Mouse (Mus musculus) liver, postnatal 0 days (tissue): ENCODE data around the gene Frmd5. TPM values are rescaled to one million over a fixed set of nuclear protein-coding genes. Genes with fewer than 3 reads are reported as not detected.

Experiments used
- ATAC-seq: fragments of 200-750 bp; cut with Nextera tagmentation; 2 replicates; pipeline ENCODE4 v1.8.0; 2017; ENCODE audit warnings: mild to moderate bottlenecking, moderate library complexity
- DNase-seq: peaks from one replicate; pipeline ENCODE4 v3.0.0-alpha.2; 2016
- H3K27ac ChIP-seq: fragments of 300-500 bp; sonication (generic); 2 replicates; pipeline ENCODE4 v1.5.1; 2014; ENCODE audit warnings: antibody characterized with exemption, moderate library complexity, mild to moderate bottlenecking, low read depth
- H3K27me3 ChIP-seq: fragments of 300-500 bp; sonication (generic); 2 replicates; pipeline ENCODE4 v1.6.1; 2014; ENCODE audit warnings: low read length, control low read depth, mixed read lengths; ENCODE audit not compliant: insufficient read depth
- H3K36me3 ChIP-seq: fragments of 300-500 bp; sonication (generic); replicated peaks from 2 replicates; pipeline ENCODE4 v1.6.1; 2014; ENCODE audit warnings: mild to moderate bottlenecking, control low read depth, low read length, moderate library complexity, mixed read lengths; ENCODE audit not compliant: insufficient read depth
- H3K4me1 ChIP-seq: fragments of 300-500 bp; sonication (generic); 2 replicates; pipeline ENCODE4 v1.6.1; 2014; ENCODE audit warnings: antibody characterized with exemption, mild to moderate bottlenecking, control low read depth; ENCODE audit not compliant: insufficient read depth
- H3K4me2 ChIP-seq: fragments of 300-500 bp; sonication (generic); 2 replicates; pipeline ENCODE4 v1.6.1; 2014; ENCODE audit warnings: low read depth, mild to moderate bottlenecking, low read length, moderate library complexity, mixed read lengths
- H3K4me3 ChIP-seq: fragments of 300-500 bp; sonication (generic); 2 replicates; pipeline ENCODE4 v1.5.1; 2014; ENCODE audit warnings: low read depth, low read length
- H3K9ac ChIP-seq: fragments of 300-500 bp; sonication (generic); replicated peaks from 2 replicates; pipeline ENCODE4 v1.6.1; 2014; ENCODE audit warnings: mild to moderate bottlenecking, moderate library complexity
- H3K9me3 ChIP-seq: fragments of 300-500 bp; sonication (generic); 2 replicates; pipeline ENCODE4 v1.6.1; 2016; ENCODE audit warnings: mild to moderate bottlenecking, control low read depth, low read length, mixed read lengths
- CTCF ChIP-seq: sonication (generic); IDR thresholded peaks from 2 replicates; pipeline ENCODE4 v1.5.1; 2016; ENCODE audit warnings: antibody characterized with exemption, low read depth
- EP300 ChIP-seq: IDR thresholded peaks from 2 replicates; pipeline ENCODE4 v1.6.1; 2016; ENCODE audit warnings: antibody characterized with exemption, low read depth, mild to moderate bottlenecking
- WGBS: fragments of 180-500 bp; shearing (Covaris S2); extraction: QIAGEN DNeasy Blood & Tissue Kit; methylation state at CpG from one replicate; pipeline ENCODE4 v1.1.7; 2014; ENCODE audit not compliant: insufficient replicate concordance; 5-methylcytosine and 5-hydroxymethylcytosine counted together
- polyA plus RNA-seq: library from polyadenylated mRNA; unstranded; fragments of >200 nt; fragmentation: Nextera tagmentation; extraction: Ambion mirVana; gene quantifications from 2 replicates; pipeline ENCODE4 v1.2.1, GENCODE M21; 2015

Gene Frmd5
- polyA plus RNA-seq, 1 experiment from 2014 or later = 0.18 TPM

- ATAC-seq (no peak), DNase-seq (no peak)
- TF ChIP-seq EP300 = no peak
- 53% methylated on average over 3 of the region's 3 CpGs for WGBS
- H3K36me3 ChIP-seq = no peaks in the 10 kb centered on the region
- H3K4me3 ChIP-seq = no peak overlapping the region
- no peak overlapping the region for H3K27ac ChIP-seq
- peaks cover 3% of the 10 kb centered on the region; the same call in 1 of the 2 replicates for H3K4me1 ChIP-seq
- H3K9ac ChIP-seq = no peak overlapping the region
- H3K27me3 ChIP-seq = peaks cover 39% of the 10 kb centered on the region
- H3K4me2 ChIP-seq = no peak overlapping the region
- H3K9me3 ChIP-seq = no peaks in the 10 kb centered on the region
Observed at GRCm38 (mm10) chr2:121809126-121809525, 2.2 kb upstream of the Frmd5 start.

DNA sequence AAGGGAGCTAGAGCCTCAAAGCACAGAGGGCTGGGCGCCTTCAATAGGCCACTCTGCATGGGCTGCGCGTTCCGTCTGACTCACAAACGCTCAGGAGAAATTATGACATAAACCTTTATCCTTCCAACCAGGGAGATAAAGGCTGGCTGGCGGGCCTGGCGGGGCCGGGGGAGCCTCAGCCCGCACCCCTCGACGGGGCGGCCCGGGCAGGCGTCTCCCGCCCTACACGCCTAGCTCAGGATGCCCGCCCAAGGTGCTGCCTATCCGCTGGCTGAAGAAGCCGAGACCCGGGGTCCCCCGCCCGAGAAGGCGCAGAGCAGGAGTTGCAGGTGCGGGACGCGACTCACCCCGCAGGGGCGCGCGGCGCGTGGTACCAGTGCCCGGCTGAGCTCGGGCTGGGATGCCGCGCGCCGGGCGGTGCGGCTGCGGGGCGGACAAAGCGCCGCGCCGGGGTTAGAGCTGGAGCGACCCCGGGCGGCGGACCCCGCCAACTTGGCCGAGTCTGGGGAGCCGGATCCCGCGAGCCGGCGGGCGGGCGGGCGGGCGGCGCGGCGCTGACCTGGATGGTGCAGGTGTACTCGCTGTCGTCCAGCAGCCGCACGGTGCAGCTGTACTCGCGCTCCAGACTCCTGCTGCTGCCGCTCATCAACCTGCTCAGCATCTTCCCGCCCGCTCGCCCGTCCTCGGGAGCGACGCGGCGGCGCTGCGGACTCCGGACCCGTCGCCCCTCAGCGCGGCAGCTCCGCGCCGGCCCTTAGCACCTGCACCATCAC is 530 bp downstream of the Frmd5 start:
- Histone ChIP-seq H3K4me1 (peaks cover 3% of the 10 kb centered on the region; the same call in 1 of the 2 replicates), H3K4me2 (peak overlapping the region; percentile 96), H3K9ac (no peak overlapping the region), H3K27me3 (peaks cover 42% of the 10 kb centered on the region), H3K36me3 (no peaks in the 10 kb centered on the region), H3K4me3 (peak overlapping the region; percentile 61), H3K27ac (no peak overlapping the region), H3K9me3 (no peaks in the 10 kb centered on the region)
- DNase-seq (no peak), ATAC-seq (peak; percentile 57)
- TF ChIP-seq EP300 (no peak), CTCF (no peak)
- 4% methylated on average over 59 of the region's 90 CpGs for WGBS

GRCm38 (mm10) chr2:121799051-121799450 is 7.8 kb downstream of the Frmd5 start:
- H3K4me2 ChIP-seq = no peak overlapping the region
- no peaks in the 10 kb centered on the region for H3K9me3 ChIP-seq
- WGBS = 81% methylated on average over 7 of the region's 7 CpGs

GRCm38 (mm10) chr2:121795995-121796394 is 10.9 kb downstream of the Frmd5 start:
- DNase-seq (no peak), ATAC-seq (no peak)
- Histone ChIP-seq H3K36me3 (no peaks in the 10 kb centered on the region), H3K9ac (no peak overlapping the region), H3K27me3 (no peaks in the 10 kb centered on the region), H3K9me3 (no peaks in the 10 kb centered on the region), H3K4me1 (no peaks in the 10 kb centered on the region), H3K4me3 (no peak overlapping the region), H3K4me2 (no peak overlapping the region), H3K27ac (no peak overlapping the region)
- WGBS = 84% methylated on average over 6 of the region's 6 CpGs
- TF ChIP-seq EP300 (no peak), CTCF (no peak)

More at GRCm38 (mm10) chr2:121799051-121799450, 7.8 kb downstream of the Frmd5 start:
- Histone ChIP-seq H3K9ac (no peak overlapping the region), H3K4me1 (no peaks in the 10 kb centered on the region), H3K27me3 (peaks cover 4% of the 10 kb centered on the region; the same call in 1 of the 2 replicates), H3K4me3 (no peak overlapping the region), H3K36me3 (no peaks in the 10 kb centered on the region), H3K27ac (no peak overlapping the region)
- DNase-seq (no peak), ATAC-seq (no peak)
- TF ChIP-seq EP300 = no peak

DNA sequence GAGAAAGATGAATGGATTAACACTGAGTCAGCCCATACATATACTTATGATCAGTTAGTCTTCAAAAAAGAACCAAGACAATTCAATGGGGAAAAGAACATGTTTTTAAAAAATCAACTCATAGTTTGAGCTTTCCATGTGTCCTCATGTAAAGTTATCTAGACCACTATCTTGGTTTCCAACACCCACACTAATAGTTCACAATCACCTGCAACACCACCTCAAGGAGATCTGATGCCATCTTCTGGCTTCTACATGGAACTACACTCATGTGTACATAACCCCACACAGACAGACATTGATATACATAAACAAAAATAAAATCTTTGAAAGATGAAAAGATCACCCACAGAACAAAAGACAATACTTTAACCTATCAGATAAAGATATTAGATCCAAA is 17.1 kb downstream of the Frmd5 start:
- ATAC-seq (no peak), DNase-seq (no peak)
- Histone ChIP-seq H3K9ac (no peak overlapping the region), H3K27ac (no peak overlapping the region), H3K4me2 (no peak overlapping the region), H3K4me3 (no peak overlapping the region), H3K27me3 (no peaks in the 10 kb centered on the region), H3K9me3 (no peaks in the 10 kb centered on the region), H3K36me3 (no peaks in the 10 kb centered on the region), H3K4me1 (no peaks in the 10 kb centered on the region)
- TF ChIP-seq EP300 (no peak), CTCF (no peak; the same call in 1 of the 2 replicates)

GRCm38 (mm10) chr2:121788415-121788814 is 18.5 kb downstream of the Frmd5 start:
- Histone ChIP-seq H3K4me3 (no peak overlapping the region), H3K36me3 (no peaks in the 10 kb centered on the region), H3K4me2 (no peak overlapping the region), H3K27ac (no peak overlapping the region), H3K9me3 (no peaks in the 10 kb centered on the region), H3K27me3 (no peaks in the 10 kb centered on the region), H3K4me1 (no peaks in the 10 kb centered on the region), H3K9ac (no peak overlapping the region)
- no peak for DNase-seq
- TF ChIP-seq CTCF = no peak
- no peak for TF ChIP-seq EP300
- WGBS = 78% methylated on average over 2 of the region's 2 CpGs
- ATAC-seq = no peak

DNA sequence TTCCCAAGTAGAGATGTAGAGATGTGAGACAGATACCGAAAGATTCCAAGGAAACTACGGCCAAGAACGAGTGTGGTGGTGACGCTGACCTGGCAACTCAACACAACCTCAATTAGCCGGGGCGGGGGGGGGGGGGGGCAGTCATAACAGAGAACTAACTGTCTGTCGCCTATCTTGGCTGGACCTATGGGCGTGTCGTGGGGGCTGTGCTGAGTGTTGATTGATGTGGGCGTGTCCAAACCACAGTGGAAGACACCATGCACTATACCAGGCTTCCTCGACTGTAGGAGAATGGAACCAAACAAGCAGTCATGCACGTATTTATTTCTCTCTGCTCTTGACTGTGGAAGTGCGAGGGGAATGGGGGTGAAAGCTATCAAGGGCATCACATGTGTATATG is 19.1 kb downstream of the Frmd5 start:
- Histone ChIP-seq H3K27me3 (no peaks in the 10 kb centered on the region), H3K9ac (no peak overlapping the region), H3K4me2 (no peak overlapping the region), H3K9me3 (no peaks in the 10 kb centered on the region), H3K27ac (no peak overlapping the region), H3K4me3 (no peak overlapping the region), H3K36me3 (no peaks in the 10 kb centered on the region), H3K4me1 (no peaks in the 10 kb centered on the region)
- TF ChIP-seq CTCF (no peak), EP300 (no peak)
- DNase-seq (no peak), ATAC-seq (no peak)
- 40% methylated on average over 11 of the region's 13 CpGs for WGBS
